Mouse (Mus musculus): Measurements from ENCODE around the gene Nepro.

The Nepro gene

GRCm38 (mm10) chr16:44724083-44724787 is at the start of gene Nepro:
Gene Nepro (plus strand): TSS chr16:44724301.
- peak; percentile 77 for DNase-seq (ENCODE audit: low read depth)

DNA sequence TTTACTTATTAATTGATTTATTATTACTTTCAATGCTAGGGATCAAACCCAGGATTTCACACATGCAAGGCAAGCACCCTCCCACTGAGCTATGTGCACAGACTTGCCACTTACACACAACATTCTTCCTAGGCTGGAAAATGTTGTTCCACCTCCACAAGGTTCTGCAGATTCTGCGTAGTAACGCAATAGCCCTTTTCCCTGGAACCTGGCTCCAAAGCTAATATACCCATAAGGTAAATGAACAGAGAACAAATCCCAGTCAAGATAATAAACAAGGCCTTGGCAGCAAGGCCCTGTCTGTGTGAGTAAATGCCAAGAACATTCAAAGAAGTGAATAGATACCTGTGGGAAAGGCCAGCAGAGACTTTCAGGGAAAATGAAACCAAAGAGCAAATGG is 47.7 kb upstream of the Nepro start:
- DNase-seq (ENCODE audit: low read depth) = no peak

GRCm38 (mm10) chr16:44679082-44679481 is 45.0 kb upstream of the Nepro start:
- DNase-seq (ENCODE audit: low read depth) = no peak

DNA sequence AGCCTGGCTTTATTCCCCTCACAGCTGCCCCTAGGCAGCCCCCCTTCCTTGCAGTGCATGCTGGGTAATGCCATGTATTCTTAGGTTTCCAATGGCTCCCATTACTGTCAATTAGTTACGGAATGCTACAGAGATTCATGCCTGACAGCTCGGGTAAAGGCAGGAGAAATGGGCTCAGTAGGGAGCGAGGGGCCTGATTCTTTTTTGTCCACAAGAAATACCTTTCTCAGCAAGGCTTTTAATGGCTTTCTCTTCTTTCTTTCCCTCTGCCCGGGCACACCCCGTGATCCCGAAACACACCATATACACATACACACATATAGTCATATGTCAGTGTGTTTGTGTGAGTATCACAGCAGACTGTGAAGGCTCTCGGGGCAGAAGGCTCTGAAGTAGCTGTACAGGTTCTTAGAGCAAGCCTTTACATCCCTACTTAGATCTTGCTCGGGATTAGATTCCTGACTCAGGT is 44.6 kb upstream of the Nepro start:
- DNase-seq (ENCODE audit: low read depth) = no peak

DNA sequence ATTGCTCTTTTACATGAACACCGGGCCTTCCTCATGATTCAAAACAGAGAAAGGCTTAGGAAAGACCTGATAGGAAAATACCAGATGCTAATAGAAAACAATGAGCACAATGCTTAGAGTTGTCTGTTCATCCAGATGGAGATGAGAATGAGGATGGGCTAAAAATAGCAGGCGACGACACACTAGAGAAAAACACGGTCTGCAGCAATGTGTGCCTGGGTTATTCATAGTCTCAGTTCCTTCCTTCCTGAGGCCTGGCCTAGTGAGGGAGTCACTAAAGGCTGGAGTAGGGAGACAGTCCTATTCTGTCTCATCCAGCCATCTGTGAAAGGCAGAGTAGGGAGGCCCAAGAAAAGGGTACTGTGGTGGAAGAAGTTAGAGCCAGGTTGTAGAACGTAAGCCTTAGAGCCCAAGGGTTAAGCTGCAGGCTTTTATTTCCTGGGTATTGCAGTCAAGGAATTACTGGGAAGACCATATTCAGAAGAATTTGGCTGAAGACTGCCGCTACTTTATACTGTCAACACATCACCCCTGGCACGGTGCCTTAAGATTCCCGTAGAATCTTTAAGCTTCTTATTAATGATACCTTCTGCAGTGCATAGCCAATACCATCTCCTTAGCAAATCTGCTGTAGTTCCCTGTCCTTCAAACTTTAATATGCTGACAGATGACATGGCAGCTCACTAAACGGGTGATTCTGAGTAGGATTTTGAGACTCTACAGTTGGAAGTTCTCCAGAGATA is 43.2 kb upstream of the Nepro start:
- no peak for DNase-seq (ENCODE audit: low read depth)

DNA sequence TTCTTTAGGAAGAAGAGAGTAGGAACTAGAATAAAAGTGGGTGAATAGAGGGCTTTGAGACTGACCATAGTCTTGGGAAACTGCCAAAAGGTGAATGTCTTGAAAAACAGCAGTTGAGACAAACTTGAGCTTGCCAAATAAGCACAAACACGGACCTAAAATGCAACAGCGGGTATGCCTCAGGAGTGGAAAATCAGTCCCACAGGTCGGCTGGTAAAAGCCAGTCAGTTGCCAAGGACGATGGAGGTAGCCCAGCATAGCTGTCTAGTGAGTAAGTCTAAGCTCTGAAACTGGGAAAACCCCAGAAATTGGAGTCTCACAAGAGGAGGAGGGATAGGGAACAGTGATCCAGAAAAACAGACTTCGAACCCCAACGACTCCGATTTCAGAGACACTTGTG is 39.5 kb upstream of the Nepro start:
- no peak for DNase-seq (ENCODE audit: low read depth)

- DNase-seq (ENCODE audit: low read depth) = no peak
Observed at GRCm38 (mm10) chr16:44685401-44685800, 38.7 kb upstream of the Nepro start.

DNA sequence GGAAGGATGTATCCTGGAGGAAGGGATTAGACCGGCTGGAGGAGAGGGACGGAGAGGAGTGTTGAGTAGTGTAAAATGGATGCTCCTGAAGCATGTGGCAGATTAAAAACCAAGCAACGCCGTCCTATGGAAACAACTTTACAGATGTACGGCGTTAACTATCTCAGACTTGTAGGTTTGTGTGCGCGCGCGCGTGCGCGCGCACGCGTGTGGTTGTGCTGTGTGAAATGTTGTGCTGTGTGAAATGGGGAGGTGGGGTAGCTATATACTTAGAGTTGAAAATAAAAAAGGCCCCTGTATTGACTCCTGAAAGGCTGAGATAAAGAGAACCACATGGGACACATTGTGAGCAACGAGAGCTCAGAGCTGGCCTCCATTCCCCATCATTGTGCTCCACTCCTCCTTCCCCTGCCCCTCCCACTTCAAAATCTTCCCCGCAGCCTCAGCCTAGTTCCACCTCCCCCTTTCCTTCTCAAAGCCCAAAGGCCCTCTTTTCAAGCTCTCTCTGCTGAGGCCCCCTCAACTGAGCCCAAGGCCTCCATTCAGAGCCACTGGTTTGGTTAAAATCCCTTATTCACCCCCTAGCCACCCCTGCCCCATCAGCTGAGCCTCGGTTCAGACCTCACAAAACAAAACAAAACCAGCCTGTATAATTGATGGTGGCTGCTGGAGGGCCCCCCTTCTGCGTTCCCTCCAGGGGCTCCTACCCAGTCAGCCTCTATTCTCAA is 36.9 kb upstream of the Nepro start:
- no peak for DNase-seq (ENCODE audit: low read depth)

DNA sequence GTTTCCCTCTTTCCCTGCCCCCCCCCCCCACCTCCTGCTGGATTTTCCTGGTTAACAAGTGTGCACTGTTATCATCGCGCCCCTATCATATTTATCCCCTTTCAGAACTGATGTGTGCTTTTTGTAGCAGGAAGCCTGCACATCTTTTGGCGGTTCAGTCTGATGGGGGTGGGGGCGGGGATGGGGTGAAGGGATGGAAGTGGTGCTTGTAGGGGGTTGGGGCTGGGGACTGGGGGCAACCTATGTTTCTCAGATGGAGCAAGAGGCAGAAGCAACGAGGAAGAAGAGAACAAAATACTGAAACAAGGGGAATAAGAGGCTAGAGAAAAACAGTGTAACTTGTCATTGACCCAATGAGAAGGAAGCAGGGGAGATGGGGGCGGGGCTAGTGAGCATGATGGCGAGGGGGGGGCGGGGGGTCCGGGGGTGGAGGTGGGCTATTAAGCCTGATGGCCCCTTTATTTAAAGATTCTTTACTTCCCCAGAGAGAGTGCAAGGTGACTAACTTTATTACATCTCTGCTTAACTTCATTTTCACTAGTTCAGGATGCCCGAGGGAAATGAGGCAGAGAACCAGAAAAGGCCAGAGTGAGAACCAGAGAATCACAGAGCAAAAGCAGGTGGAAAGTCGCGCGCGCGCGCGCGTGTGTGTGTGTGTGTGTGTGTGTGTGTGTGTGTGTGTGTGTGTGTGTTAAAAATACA is 36.2 kb upstream of the Nepro start:
- no peak for DNase-seq (ENCODE audit: low read depth)

DNA sequence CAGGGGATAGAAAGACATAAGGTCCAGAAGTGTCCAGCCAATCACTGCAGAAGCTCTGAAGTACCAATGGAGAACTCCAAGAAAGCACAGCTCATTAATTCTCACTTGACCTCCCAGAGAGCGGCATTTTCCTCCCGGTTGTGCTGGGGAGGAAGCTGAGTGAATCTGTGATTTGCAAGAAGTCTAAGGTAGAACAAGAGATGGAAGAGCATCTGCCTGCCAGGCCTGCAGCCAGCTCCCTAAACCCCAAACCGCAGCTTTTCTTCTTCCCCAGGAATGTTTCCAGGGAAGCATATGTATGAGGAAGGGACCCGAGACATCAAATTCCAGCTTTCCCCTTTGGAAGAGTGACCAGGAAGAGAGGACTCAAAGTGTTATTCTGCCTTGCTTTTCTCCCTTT is 35.6 kb upstream of the Nepro start:
- DNase-seq (ENCODE audit: low read depth) = no peak

GRCm38 (mm10) chr16:44690501-44690900 is 33.6 kb upstream of the Nepro start:
- DNase-seq (ENCODE audit: low read depth) = no peak

GRCm38 (mm10) chr16:44691066-44691465 is 33.0 kb upstream of the Nepro start:
- no peak for DNase-seq (ENCODE audit: low read depth)

- no peak for DNase-seq (ENCODE audit: low read depth)
Observed at GRCm38 (mm10) chr16:44691561-44692141, 32.5 kb upstream of the Nepro start.

DNA sequence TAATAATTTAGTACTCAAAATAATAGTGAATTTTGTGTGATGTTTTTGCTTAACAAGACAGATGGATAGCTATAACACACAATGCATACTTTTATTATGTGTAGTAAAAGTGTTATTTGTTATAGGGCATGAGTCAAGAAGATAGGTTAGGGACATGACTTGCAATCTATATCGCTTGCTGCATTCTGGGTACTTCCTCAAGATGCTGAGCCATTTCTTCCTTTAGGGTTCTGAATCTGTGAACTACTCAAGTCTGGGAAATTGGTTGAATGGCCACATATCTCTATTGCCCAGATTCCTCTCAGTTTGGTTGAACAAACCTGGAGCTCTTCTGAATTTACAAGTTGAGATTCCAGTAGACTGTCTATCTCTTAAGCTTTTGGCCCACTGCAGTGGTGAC is 31.6 kb upstream of the Nepro start:
- no peak for DNase-seq (ENCODE audit: low read depth)

DNA sequence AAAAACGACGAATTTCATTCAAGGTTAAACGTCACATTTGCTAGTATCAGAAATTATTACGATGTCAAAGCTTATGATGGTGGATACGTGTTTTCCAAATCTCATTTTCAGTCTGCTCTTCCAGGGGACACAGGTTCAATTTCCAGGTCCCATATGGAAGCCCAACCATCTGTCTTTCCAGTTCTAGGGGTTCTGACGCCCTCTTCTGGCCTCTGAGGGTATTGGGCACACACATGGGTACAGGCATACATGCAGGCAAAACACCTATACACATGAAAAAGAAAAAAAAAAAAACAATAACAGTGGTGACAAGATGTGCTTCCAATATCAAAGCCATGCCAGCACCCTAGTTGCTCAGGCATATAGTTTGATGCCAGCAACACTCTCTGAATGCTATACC is 30.4 kb upstream of the Nepro start:
- DNase-seq (ENCODE audit: low read depth) = no peak

DNA sequence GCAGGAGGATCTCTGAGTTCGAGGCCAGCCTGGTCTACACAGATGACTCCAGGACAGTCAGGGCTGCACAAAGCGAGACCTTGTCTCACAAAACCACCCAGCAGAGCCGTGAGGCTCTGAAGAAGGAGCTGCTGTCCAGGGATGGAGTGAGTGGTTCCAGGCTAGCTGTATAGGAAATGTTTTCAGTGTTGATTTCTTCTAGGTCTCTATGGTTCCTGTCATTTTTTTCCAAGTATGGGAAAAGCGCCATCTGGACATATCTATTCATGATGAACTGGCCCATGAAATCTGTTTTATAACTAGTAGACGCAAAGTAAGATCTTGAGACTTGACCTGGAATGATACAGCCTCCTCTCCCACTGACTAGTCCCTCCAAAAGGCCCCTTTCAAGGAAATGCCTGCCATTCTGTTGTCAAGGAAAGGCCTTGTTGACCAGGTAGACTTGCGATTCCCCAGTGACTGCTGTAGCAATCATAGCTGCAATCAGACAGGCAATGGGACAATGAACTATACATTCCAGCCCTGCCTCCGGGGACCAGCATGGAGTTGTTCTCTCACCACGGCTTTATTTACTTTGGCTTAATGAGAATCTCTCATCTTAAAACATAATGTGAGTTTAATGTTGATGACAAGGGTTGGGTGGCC is 28.8 kb upstream of the Nepro start:
- DNase-seq (ENCODE audit: low read depth) = no peak

- DNase-seq (ENCODE audit: low read depth) = no peak
Observed at GRCm38 (mm10) chr16:44695859-44696620, 28.1 kb upstream of the Nepro start.

GRCm38 (mm10) chr16:44697473-44698205 is 26.5 kb upstream of the Nepro start:
- no peak for DNase-seq (ENCODE audit: low read depth)

DNA sequence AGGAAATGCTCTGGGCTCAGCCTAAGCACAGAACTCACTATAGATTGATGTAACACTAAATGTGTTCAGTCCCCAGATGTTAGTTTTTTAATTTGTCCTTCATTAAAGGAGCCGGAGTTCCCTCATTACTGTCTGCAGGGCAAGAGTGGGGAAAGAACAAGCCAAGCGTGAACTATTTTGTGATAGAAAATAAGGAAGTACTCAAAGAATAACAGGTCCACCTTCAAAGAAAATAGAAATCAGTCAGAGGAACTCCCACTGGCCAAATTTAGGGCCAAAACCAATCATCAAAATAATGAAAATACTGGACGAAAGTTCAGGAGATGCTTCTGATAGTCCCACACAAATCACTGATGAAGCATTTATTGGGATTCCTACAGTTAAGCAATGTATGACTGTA is 22.9 kb upstream of the Nepro start:
- no peak for DNase-seq (ENCODE audit: low read depth)

DNA sequence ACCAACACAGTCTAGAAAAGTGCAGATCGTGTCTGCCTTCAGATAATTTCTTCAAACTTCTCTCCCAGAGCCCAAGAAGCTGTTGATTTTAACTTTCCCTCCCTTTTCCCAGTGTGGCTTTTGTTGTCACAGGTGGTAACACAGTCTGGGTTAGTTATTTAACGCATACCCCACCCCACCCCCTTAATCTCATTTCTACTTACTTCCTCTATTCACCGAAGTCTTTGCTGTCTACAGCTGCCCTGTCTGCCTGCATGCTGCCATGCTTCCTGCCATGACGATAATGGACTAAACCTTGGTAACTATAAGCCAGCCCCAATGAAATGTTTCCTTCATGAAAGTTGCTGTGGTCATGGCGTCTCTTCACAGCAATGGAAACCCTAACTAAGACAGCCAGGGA is 21.8 kb upstream of the Nepro start:
- DNase-seq (ENCODE audit: low read depth) = no peak
